Mouse (Mus musculus) stomach, embryonic 14.5 days (tissue): ENCODE measurements at regions not wholly inside any gene's neighbourhood (a gene's known extent, or its start where the extent isn't known, plus 50 kb on each side); places are given as distances from the start of the nearest gene placed in this dataset.

Experiments
- ATAC-seq: fragments of 200-750 bp; cut with Nextera tagmentation; 2 replicates; pipeline ENCODE4 v1.8.0; 2017; ENCODE audit warnings: low read depth, moderate TSS enrichment; ENCODE audit not compliant: insufficient number of reproducible peaks, insufficient read depth, low FRiP score
- H3K27ac ChIP-seq: fragments of 300-500 bp; sonication (generic); 2 replicates; pipeline ENCODE4 v1.5.1; 2014; ENCODE audit warnings: mild to moderate bottlenecking, low read length, moderate library complexity, mixed read lengths
- H3K27me3 ChIP-seq: fragments of 300-500 bp; sonication (generic); 2 replicates; pipeline ENCODE4 v1.6.1; 2014; ENCODE audit warnings: low read length, control low read depth, mixed read lengths; ENCODE audit not compliant: control insufficient read depth, insufficient read depth
- H3K36me3 ChIP-seq: fragments of 300-500 bp; sonication (generic); 2 replicates; pipeline ENCODE4 v1.6.1; 2014; ENCODE audit warnings: mild to moderate bottlenecking, control low read depth, low read length, moderate library complexity, mixed read lengths; ENCODE audit not compliant: control insufficient read depth, insufficient read depth
- H3K4me1 ChIP-seq: fragments of 300-500 bp; sonication (generic); 2 replicates; pipeline ENCODE4 v1.6.1; 2014; ENCODE audit warnings: low read length, control low read depth, mixed read lengths; ENCODE audit not compliant: control insufficient read depth, insufficient read depth
- H3K4me2 ChIP-seq: fragments of 300-500 bp; sonication (generic); replicated peaks from 2 replicates; pipeline ENCODE4 v1.6.1; 2014; ENCODE audit warnings: low read depth, low read length, control low read depth
- H3K4me3 ChIP-seq: fragments of 300-500 bp; sonication (generic); 2 replicates; pipeline ENCODE4 v1.5.1; 2014; ENCODE audit warnings: low read depth, low read length, control low read depth
- H3K9ac ChIP-seq: fragments of 300-500 bp; sonication (generic); replicated peaks from 2 replicates; pipeline ENCODE4 v1.6.1; 2014; ENCODE audit warnings: low read depth, mild to moderate bottlenecking, control low read depth, low read length, moderate library complexity, mixed read lengths
- H3K9me3 ChIP-seq: fragments of 300-500 bp; sonication (generic); 2 replicates; pipeline ENCODE4 v1.6.1; 2016; ENCODE audit warnings: low read depth, low read length, control low read depth; ENCODE audit not compliant: control insufficient read depth
- WGBS: fragments of 180-500 bp; shearing (Covaris S2); extraction: QIAGEN DNeasy Blood & Tissue Kit; methylation state at CpG from one replicate; pipeline ENCODE4 v1.1.7; 2014; 5-methylcytosine and 5-hydroxymethylcytosine counted together

DNA sequence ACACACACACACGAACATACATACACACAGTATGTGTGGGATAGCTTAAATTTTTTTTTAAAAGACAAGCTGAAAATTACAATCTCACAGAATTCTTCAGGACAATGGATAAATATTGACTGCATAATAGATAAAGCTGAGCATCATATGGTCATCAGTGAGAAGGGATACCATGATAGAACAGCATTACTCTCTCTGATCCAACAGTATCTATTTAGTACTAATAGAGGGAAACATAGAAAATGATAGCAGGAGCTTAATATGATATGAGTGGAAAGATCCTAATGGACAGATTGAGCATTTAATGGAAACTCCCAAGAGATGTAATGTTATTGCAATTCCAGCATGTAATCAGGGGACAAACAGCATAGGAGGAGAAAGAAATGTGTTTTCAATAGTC lies 51.8 kb upstream of the Mycbp2 start:
- Histone ChIP-seq H3K4me1 (no peaks in the 10 kb centered on the region), H3K27me3 (no peaks in the 10 kb centered on the region), H3K4me2 (no peak overlapping the region), H3K9me3 (no peaks in the 10 kb centered on the region), H3K36me3 (no peaks in the 10 kb centered on the region), H3K4me3 (no peak overlapping the region), H3K27ac (no peak overlapping the region), H3K9ac (no peak overlapping the region)
- 83% methylated on average over 1 of the region's 1 CpGs for WGBS
- ATAC-seq, result no peak
